Mouse (Mus musculus) thymus, adult 2 months (tissue): ENCODE measurements around the gene Ubald2.

ENCODE experiments used
- CTCF ChIP-seq: fragments of 200-500 bp; IDR thresholded peaks from 2 replicates; pipeline ENCODE4 v1.5.1; 2012; ENCODE audit warnings: mild to moderate bottlenecking, control low read depth, low read length, moderate library complexity, borderline replicate concordance; ENCODE audit not compliant: control insufficient read depth, poor library complexity, insufficient read depth; ENCODE audit errors: extremely low read depth
- POLR2A ChIP-seq: fragments of 200-500 bp; IDR thresholded peaks from 2 replicates; pipeline ENCODE4 v1.6.1; 2012; ENCODE audit warnings: mild to moderate bottlenecking, low read length, control low read depth, moderate library complexity; ENCODE audit not compliant: control insufficient read depth, poor library complexity, insufficient read depth; ENCODE audit errors: extremely low read depth

- TF ChIP-seq POLR2A (no peak), CTCF (no peak)
These were observed 1.8 kb upstream of the Ubald2 start for GRCm38 (mm10) chr11:116432127-116432526.
